Comparison of ENCODE assay signal across 20 mouse cellular contexts in the genomic region with DNA sequence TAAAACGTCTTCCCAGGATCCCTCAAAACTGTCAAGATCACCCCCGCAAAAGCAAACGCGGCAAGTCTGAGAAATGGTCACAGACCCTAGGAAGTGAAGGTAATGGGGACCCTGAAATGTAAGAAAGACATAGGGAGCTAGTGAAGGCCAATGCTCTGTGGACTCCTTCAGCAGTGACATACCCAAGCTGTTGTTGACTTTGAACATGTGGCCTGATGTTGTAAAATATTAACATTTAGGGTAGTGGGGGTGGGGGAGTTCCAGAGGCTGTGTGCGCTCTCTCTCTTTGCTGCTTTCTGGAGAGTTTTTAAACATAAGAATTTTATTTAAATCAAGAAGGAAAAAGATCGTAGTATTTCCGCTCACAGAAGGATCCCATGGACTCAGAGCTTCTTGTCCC. TPM values are rescaled to one million over a fixed set of nuclear protein-coding genes. Genes with fewer than 3 reads are reported as not detected.
DNase-seq lines count a peak whose midpoint lies in the region; ATAC-seq and TF ChIP-seq lines count a peak whose summit lies in the region.
"Had no signal": no experiment of that assay in that cellular context is flagged by ENCODE, and none has a peak within 500 bp of the region (broad histone marks: within the 10 kb centered on the region; RNA-seq: fewer than 3 reads in every experiment).

No protein-coding gene starts in this region.

- no peak for TF ChIP-seq POLR2A in kidney, adult 2 months (IDR thresholded peaks at IDR 0.05; ENCODE audit: low read depth, low read length)
- 0 out of 2 replicates have a peak, but pooled peaks have one; percentile 32 for TF ChIP-seq POLR2A in liver, adult 2 months (IDR thresholded peaks at IDR 0.05; ENCODE audit: extremely low read depth, insufficient read depth, low read length)

- no peaks in the 10 kb centered on the region for H3K4me1 ChIP-seq in kidney, adult 2 months (ENCODE audit: control insufficient read depth, insufficient read depth, low read length)
- peaks cover 8% of the 10 kb centered on the region for H3K4me1 ChIP-seq in liver, adult 2 months (ENCODE audit: control insufficient read depth, insufficient read depth, low read length)
- peaks cover 6% of the 10 kb centered on the region; the same call in 1 of the 2 replicates for H3K4me1 ChIP-seq in liver, embryonic 15.5 days (replicated peaks)
- H3K4me1 ChIP-seq: midbrain, embryonic 15.5 days had no signal

- no peaks in the 10 kb centered on the region for H3K36me3 ChIP-seq in kidney, adult 2 months (ENCODE audit: control insufficient read depth, insufficient read depth, low read length)
- H3K36me3 ChIP-seq in liver, adult 2 months (ENCODE audit: control insufficient read depth, insufficient read depth, low read length), result no peaks in the 10 kb centered on the region
- H3K36me3 ChIP-seq in liver, embryonic 15.5 days (replicated peaks), result no peaks in the 10 kb centered on the region
- H3K36me3 ChIP-seq: forebrain, embryonic 15.5 days; heart, embryonic 10.5 days; midbrain, embryonic 15.5 days; neural tube, embryonic 12.5 days had no signal

- WGBS in kidney, adult 2 months, result 58% methylated on average over 7 of the region's 7 CpGs
- WGBS in liver, adult 2 months, result 33% methylated on average over 7 of the region's 7 CpGs
- WGBS in liver, embryonic 15.5 days (ENCODE audit: insufficient replicate concordance), result 49% methylated on average over 7 of the region's 7 CpGs

- DNase-seq in kidney, adult 2 months, result peak; percentile 67
- no peak for DNase-seq in kidney, adult 18-20 months
- DNase-seq in liver, adult 2 months (ENCODE audit: extremely low read depth, low read depth, low spot score), result peak; percentile 88
- DNase-seq in liver (no peak), MN1 (ENCODE audit: low spot score) (no peak)
- no peak for DNase-seq in urinary bladder, postnatal 4 days (ENCODE audit: low spot score in 2 of 2)
- DNase-seq: adrenal gland, postnatal 25 days; B cell, adult 2 months; cerebellum, adult 8-10 months; right cerebral cortex, postnatal 14 days; thymus, adult 2 months had no signal

- no peak overlapping the region for H3K4me3 ChIP-seq in kidney, adult 2 months (ENCODE audit: insufficient read depth, low read depth, low read length)
- H3K4me3 ChIP-seq in liver, adult 2 months (ENCODE audit: insufficient read depth, low read depth, low read length), result no peak overlapping the region
- H3K4me3 ChIP-seq in liver, embryonic 15.5 days (replicated peaks), result no peak overlapping the region
- H3K4me3 ChIP-seq: forebrain, embryonic 15.5 days; midbrain, embryonic 15.5 days; neural tube, embryonic 12.5 days had no signal

- ATAC-seq in liver, embryonic 15.5 days (ENCODE audit: insufficient read depth), result peak; percentile 43; the same call in 1 of the 2 replicates
- ATAC-seq: forebrain, embryonic 15.5 days; lung, postnatal 0 days; midbrain, embryonic 15.5 days had no signal

- no peak overlapping the region for H3K27ac ChIP-seq in kidney, adult 2 months (ENCODE audit: insufficient read depth, low read depth, low read length)
- H3K27ac ChIP-seq in liver, adult 2 months (replicated peaks; ENCODE audit: insufficient read depth, low read depth, low read length), result peak overlapping the region; percentile 93
- peak overlapping the region; percentile 55; the same call in 1 of the 2 replicates for H3K27ac ChIP-seq in liver, embryonic 15.5 days (replicated peaks)
- H3K27ac ChIP-seq: forebrain, embryonic 15.5 days; heart, embryonic 10.5 days; liver, embryonic 14.5 days; macrophage; midbrain, embryonic 15.5 days; neural tube, embryonic 12.5 days; stomach, postnatal 0 days had no signal

- H3K79me2 ChIP-seq in liver, adult 2 months (ENCODE audit: control insufficient read depth, insufficient read depth, low read length), result no peaks in the 10 kb centered on the region

- peak overlapping the region; percentile 65 for H3K9ac ChIP-seq in liver, adult 2 months (ENCODE audit: low read depth, low read length)
- no peak overlapping the region for H3K9ac ChIP-seq in liver, embryonic 15.5 days
- H3K9ac ChIP-seq: forebrain, embryonic 15.5 days; liver, embryonic 14.5 days; midbrain, embryonic 15.5 days; neural tube, embryonic 12.5 days had no signal

- no peaks in the 10 kb centered on the region for H3K27me3 ChIP-seq in kidney, adult 2 months (replicated peaks; ENCODE audit: control insufficient read depth, insufficient read depth, low read length)
- H3K27me3 ChIP-seq in liver, adult 2 months (ENCODE audit: control insufficient read depth, insufficient read depth, low read length), result no peaks in the 10 kb centered on the region
- H3K27me3 ChIP-seq in liver, embryonic 15.5 days, result 0 out of 2 replicates have a peak, but pooled peaks cover 8% of the 10 kb centered on the region
- H3K27me3 ChIP-seq: forebrain, embryonic 15.5 days; neural tube, embryonic 12.5 days had no signal

- no peak overlapping the region for H3K4me2 ChIP-seq in liver, embryonic 15.5 days
- H3K4me2 ChIP-seq: forebrain, embryonic 15.5 days; midbrain, embryonic 15.5 days had no signal

- H3K9me3 ChIP-seq in liver, embryonic 15.5 days (replicated peaks), result no peaks in the 10 kb centered on the region
- H3K9me3 ChIP-seq: forebrain, embryonic 15.5 days; heart, embryonic 10.5 days; midbrain, embryonic 15.5 days; neural tube, embryonic 12.5 days had no signal

- TF ChIP-seq CTCF in kidney, adult 2 months (conservative IDR thresholded peaks at IDR 0.05; ENCODE audit: insufficient read depth, insufficient read length, low read depth, low read length), result no peak
- TF ChIP-seq CTCF in liver, adult 2 months (IDR thresholded peaks at IDR 0.05; ENCODE audit: low read depth, low read length), result no peak

RNA-seq across cellular contexts. Expression of a gene that starts 29.6 kb away (rescaled TPM):
- 3.4 and 4.6 TPM in 2 replicates for polyA plus RNA-seq in kidney, adult 2 months (2012; rRNA removed)
- 25.6 and 41.1 TPM in 2 replicates for total RNA-seq in liver, adult 2 months (2014; rRNA removed)
- polyA plus RNA-seq in liver, adult 2 months (2012; rRNA removed), result 34.1 and 38.6 TPM in 2 replicates
- 1.7 TPM in 2 replicates for polyA plus RNA-seq in liver, embryonic 15.5 days (2015; fragmentation: Nextera tagmentation; extraction: Ambion mirVana)

Comparison
In these comparisons a context has a peak if more than half of its experiments do, and no peak if none do; other contexts are left out.
1. DNase-seq: peak in kidney, adult 2 months (single experiment) and liver, adult 2 months (single experiment); none in kidney, adult 18-20 months (single experiment), liver (single experiment), urinary bladder, postnatal 4 days (0 of 2) and MN1 (single experiment).